Mouse (Mus musculus): Measurements from ENCODE around the gene Hspa8. TPM values are rescaled to one million over a fixed set of nuclear protein-coding genes. Genes with fewer than 3 reads are reported as not detected.

Hspa8 gene
- total RNA-seq, 2 experiments from 2014 or later = 2,268 to 4,449 TPM

- peak; percentile 35 for ATAC-seq (replicated peaks; ENCODE audit: poor library complexity, severe bottlenecking)
Observed at GRCm38 (mm10) chr9:40807289-40807920, 6.6 kb downstream of the Hspa8 start.

DNA sequence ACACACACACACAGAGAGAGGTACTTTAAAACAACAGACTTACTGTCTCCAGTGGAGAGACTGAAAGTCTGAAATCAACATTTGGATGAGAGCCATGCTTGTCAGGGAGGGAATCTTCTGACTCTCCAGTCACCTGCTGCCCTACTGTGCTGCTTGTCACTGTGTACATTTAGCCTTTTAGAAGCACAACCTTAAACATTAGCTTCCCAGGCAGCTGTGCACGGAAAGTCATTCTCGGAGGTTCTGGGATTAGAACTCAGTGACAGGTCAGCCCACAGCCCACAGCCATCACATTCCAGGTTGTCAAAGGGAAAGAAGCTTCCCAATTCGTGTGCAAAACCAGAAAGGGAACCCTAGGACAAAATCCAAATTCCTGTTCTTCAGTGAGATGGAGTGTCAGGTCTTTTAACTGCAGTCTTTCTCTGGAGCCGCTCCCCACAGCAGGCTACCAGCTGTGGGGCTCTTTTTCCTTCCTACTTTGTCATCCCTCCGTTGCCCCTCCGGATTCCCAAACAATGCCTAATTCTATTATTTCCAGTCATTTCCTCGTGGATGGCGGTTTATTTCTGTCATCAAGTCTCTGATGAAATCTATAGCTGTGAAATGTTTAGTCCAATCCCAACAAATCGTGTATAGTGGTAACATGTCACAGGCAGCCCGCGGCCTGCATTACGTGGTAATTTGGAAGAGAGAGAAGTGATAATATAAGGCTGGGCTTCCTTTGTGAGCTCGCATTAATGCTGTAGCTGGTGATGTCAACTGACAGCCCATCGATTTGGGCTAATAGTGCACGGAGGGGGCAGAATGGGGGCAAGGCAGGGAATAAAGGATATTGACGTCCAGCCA is 7.5 kb downstream of the Hspa8 start:
- ATAC-seq (replicated peaks; ENCODE audit: poor library complexity, severe bottlenecking) = peak; percentile 9

DNA sequence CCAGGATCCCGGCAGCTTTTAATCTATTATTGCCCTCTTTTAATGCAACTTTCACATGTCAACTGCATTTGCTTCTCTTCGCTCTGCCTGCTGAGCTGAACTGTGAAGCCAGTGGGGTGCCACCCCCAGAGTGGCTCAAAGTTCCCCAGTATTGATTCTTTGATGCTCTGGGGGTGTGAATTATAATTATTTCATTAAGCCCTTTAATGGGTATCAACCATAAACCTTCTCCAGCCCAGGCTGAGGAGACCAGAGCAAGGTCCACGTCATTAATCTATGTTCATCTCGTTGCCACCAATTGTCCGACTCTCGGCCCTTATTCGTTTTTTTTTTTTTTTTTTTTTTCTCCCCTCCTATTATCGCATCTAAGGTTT is 8.1 kb downstream of the Hspa8 start:
- no peak for ATAC-seq (replicated peaks; ENCODE audit: poor library complexity, severe bottlenecking)

DNA sequence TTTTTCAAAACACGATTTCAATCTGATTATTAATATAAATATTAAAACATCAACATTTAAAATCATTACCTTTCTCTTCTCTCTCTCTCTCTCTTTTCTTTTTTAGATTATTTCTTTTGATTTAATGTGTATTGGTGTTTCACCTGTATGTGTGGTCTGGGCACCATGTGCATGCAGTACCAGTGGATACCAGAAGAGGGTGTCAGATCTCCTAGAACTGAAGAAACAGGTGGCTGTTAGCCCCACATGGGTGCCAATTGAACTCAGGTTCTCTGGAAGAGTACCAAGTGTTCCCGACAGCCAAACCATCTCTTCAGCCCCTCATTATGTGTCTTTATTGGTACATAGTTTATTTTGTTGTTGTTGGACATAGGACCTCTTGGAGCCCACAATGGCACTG is 11.1 kb downstream of the Hspa8 start:
- no peak for ATAC-seq (replicated peaks; ENCODE audit: poor library complexity, severe bottlenecking)

DNA sequence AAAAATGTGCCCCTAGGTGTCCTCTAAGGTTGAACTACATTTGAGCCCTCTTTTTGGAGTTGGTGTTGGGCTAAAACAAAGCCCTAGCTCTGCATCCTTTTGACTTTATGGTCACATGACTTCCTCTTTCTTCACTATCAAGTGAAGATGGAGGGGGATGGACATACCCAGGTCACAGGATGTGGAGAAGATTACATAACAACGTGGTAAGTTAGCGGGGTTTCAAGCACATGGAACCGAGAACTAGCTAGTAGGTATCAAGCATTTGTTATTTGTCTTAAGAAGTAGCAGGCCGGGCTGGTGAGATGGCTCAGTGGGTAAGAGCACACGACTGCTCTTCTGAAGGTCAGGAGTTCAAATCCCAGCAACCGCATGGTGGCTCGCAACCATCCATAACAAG is 13.3 kb downstream of the Hspa8 start:
- peak; percentile 88 for ATAC-seq (replicated peaks; ENCODE audit: poor library complexity, severe bottlenecking)

DNA sequence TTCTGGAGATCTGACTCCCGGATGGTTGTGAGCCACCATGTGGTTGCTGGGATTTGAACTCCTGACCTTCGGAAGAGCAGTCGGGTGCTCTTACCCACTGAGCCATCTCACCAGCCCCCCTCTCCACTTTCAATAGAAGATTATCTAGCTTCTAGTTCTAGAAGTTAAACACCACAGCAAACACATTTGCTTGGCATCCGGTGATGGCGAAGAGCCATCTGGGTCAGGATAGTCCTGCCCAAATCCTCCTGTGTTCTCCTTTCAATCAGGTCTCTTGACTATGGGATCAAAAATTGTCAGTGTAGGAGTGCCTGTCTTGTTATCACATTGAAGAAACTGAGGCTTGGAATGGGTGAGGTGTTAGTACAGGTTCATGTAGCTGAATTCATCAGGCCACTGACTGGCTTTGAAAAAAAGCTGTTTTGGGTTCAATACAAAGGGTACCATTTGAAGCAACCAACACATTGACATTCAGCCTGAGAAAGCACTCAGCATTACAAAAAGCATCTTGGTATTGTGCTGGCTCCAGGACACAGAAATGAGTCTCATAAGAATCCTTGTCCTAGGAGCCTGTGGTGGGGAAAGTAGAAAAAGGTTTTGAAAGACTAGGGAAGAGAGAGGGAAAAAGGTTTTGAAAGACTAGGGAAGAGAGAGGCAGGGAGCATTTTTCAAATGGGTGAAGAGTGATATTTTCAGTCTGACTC is 16.7 kb downstream of the Hspa8 start:
- ATAC-seq (replicated peaks; ENCODE audit: poor library complexity, severe bottlenecking) = no peak

DNA sequence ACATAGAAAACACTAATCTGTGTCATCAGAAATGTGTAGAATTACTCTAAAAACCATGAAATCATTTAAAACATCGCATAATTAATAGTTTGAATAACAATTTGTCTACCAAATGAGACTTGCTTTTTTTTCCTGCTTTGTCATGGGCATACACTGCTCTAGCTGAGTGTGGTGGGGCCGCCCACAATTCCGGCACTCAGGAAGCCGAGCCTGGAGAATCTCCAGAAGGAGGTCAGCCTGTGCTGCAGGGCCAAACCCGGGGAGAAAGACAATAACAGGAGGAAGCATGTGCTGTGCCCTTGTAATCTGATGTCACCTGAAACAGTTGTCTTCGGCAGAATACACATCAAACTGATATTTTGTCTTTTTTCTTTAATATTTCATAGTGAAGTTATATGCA is 24.8 kb downstream of the Hspa8 start:
- no peak for ATAC-seq (replicated peaks; ENCODE audit: poor library complexity, severe bottlenecking)

- no peak for ATAC-seq (replicated peaks; ENCODE audit: poor library complexity, severe bottlenecking)
Observed at GRCm38 (mm10) chr9:40827366-40827765, 26.6 kb downstream of the Hspa8 start.

- ATAC-seq (replicated peaks; ENCODE audit: poor library complexity, severe bottlenecking) = peak; percentile 94
Observed at GRCm38 (mm10) chr9:40834569-40834968, 33.8 kb downstream of the Hspa8 start.

- no peak for ATAC-seq (replicated peaks; ENCODE audit: poor library complexity, severe bottlenecking)
Observed at GRCm38 (mm10) chr9:40836681-40837080, 35.9 kb downstream of the Hspa8 start.

GRCm38 (mm10) chr9:40839662-40840061 is 38.9 kb downstream of the Hspa8 start:
- no peak for ATAC-seq (replicated peaks; ENCODE audit: poor library complexity, severe bottlenecking)

- ATAC-seq (replicated peaks; ENCODE audit: poor library complexity, severe bottlenecking) = no peak
Observed at GRCm38 (mm10) chr9:40851515-40851914, 50.7 kb downstream of the Hspa8 start.

DNA sequence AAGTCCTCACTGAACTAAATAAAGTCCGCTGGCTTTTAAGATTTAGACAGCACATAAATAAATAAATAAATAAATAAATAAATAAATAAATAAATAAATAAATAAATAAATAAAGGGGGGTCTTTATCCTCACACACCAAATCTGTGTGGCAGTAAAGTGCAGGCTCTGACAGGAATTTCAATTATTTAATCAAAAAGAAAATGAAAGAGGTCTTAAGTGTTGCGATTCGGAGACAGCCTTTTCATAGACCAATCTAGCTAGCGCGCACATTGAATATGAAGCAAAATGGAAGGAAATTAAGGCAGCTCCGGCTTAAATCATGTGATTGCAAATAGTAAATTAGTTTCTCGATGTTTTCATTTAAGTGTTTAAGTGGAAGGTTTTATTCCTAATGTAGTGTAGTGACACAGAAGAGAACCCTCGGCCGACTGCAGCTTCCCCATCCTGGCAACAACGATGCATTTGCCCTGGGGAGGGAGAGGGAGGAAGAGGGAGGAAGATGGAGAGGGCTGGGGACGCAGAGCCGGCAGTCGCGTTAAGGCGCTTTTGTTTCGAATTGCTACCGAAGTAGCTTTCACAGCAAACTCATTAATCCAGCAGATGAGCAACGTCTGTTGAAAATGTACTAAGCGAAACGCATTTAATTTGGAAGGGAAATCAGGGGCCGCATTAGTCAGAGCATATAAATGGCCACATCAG is 57.8 kb downstream of the Hspa8 start:
- 0 out of 2 replicates have a peak, but pooled peaks have one; percentile 25 for ATAC-seq (replicated peaks; ENCODE audit: poor library complexity, severe bottlenecking)

- ATAC-seq (replicated peaks; ENCODE audit: poor library complexity, severe bottlenecking) = no peak
Observed at GRCm38 (mm10) chr9:40859196-40859595, 58.4 kb downstream of the Hspa8 start.

Other genes with a start within 250 kb of the Hspa8 start
- gene Gm21915, start 130.4 kb upstream of the Hspa8 start, total RNA-seq (2014; fragmentation: Nextera tagmentation) = not detected in 2 replicates
- gene Gm21915, start 130.4 kb upstream of the Hspa8 start, total RNA-seq (2017) = not detected in 2 replicates
- not detected in 2 replicates for gene Clmp, start 115.0 kb upstream of the Hspa8 start, total RNA-seq (2014; fragmentation: Nextera tagmentation)
- 0.13 and 0.52 TPM in 2 replicates for gene Clmp, start 115.0 kb upstream of the Hspa8 start, total RNA-seq (2017)
- not detected in 2 replicates for gene Bsx, start 73.1 kb downstream of the Hspa8 start, total RNA-seq (2014; fragmentation: Nextera tagmentation)
- gene Bsx, start 73.1 kb downstream of the Hspa8 start, total RNA-seq (2017) = not detected in 2 replicates
- not detected in 2 replicates for gene Jhy, start 163.1 kb downstream of the Hspa8 start, total RNA-seq (2014; fragmentation: Nextera tagmentation)
- gene Jhy, start 163.1 kb downstream of the Hspa8 start, total RNA-seq (2017) = not detected in 2 replicates
- gene Crtam, start 203.6 kb downstream of the Hspa8 start, total RNA-seq (2014; fragmentation: Nextera tagmentation) = not detected in 2 replicates
- gene Crtam, start 203.6 kb downstream of the Hspa8 start, total RNA-seq (2017) = 0.10 TPM in 1 of 2 replicates, not detected in the other

All from granulocyte monocyte progenitor cell, adult 5-6 weeks (primary cell).